Mouse (Mus musculus) ES-Bruce4 (cell line): Measurements from ENCODE around the gene Adgre5. TPM values are rescaled to one million over a fixed set of nuclear protein-coding genes. Genes with fewer than 3 reads are reported as not detected.
A peak's percentile ranks its signal among the peaks of the same experiment; 100 is the strongest.

Experiments
- H3K27ac ChIP-seq: 2 replicates; pipeline ENCODE4 v1.5.1; 2012; ENCODE audit warnings: low read length, inconsistent platforms; ENCODE audit not compliant: insufficient read depth
- H3K27me3 ChIP-seq: 2 replicates; pipeline ENCODE4 v1.6.1; 2012; ENCODE audit warnings: mild to moderate bottlenecking, low read length, inconsistent platforms; ENCODE audit not compliant: control insufficient read depth, poor library complexity, insufficient read depth, severe bottlenecking
- H3K36me3 ChIP-seq: 2 replicates; pipeline ENCODE4 v1.6.1; 2012; ENCODE audit warnings: inconsistent platforms, mild to moderate bottlenecking, low read length, moderate library complexity; ENCODE audit not compliant: control insufficient read depth, poor library complexity, insufficient read depth, severe bottlenecking
- H3K4me1 ChIP-seq: one replicate; pipeline ENCODE4 v1.8.1; 2011; ENCODE audit warnings: low read length; ENCODE audit not compliant: control insufficient read depth, insufficient read depth
- H3K4me3 ChIP-seq: 2 replicates; pipeline ENCODE4 v1.5.1; 2011; ENCODE audit warnings: low read depth, mild to moderate bottlenecking, low read length
- H3K9ac ChIP-seq: 2 replicates; pipeline ENCODE4 v1.6.1; 2012; ENCODE audit warnings: low read depth, mild to moderate bottlenecking, inconsistent platforms; ENCODE audit not compliant: poor library complexity, severe bottlenecking
- H3K9me3 ChIP-seq: replicated peaks from 2 replicates; pipeline ENCODE4 v1.6.1; 2012; ENCODE audit warnings: mild to moderate bottlenecking, low read length, inconsistent platforms; ENCODE audit not compliant: control insufficient read depth, poor library complexity, insufficient read depth, severe bottlenecking
- CTCF ChIP-seq: IDR thresholded peaks from one replicate; pipeline ENCODE4 v1.8.1; 2011; ENCODE audit warnings: low read depth, low read length
- EP300 ChIP-seq: IDR thresholded peaks from 2 replicates; pipeline ENCODE4 v1.6.1; 2011; ENCODE audit warnings: low read depth, low read length; ENCODE audit not compliant: insufficient read depth
- POLR2A ChIP-seq: IDR thresholded peaks from one replicate; pipeline ENCODE4 v1.8.1; 2011; ENCODE audit warnings: low read length; ENCODE audit not compliant: insufficient read depth
- polyA plus RNA-seq: library from polyadenylated mRNA; stranded (reverse); fragments of >200 nt; gene quantifications from 2 replicates; pipeline ENCODE4 v1.2.4, GENCODE M21; 2011; ENCODE audit warnings: low read depth; ENCODE audit not compliant: missing spikeins, insufficient read depth, insufficient read length

Adgre5 gene
- polyA plus RNA-seq, 1 experiment, result 17.5 TPM

DNA sequence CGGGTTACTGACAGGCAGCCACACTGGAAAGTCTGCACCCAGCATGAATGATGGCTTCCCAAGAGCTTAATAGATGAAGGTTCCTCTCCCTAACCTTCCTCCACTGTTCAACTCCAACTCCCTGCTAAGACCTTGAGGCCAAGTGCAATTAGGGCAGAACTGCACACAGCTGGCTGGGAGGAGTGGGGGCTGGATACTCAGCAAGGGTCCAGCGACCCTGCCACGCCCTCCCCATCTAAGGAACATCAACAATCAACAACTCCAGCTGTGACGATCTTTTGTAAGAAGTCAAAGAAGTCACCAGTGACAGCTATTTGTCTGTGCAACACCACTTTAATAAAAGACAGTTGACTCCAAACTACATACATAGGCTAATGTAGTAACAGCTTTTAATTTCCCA is 35.5 kb upstream of the Adgre5 start:
- H3K4me1 ChIP-seq, result peaks cover 2% of the 10 kb centered on the region
- TF ChIP-seq POLR2A (no peak), EP300 (peak; percentile 95)
- H3K9me3 ChIP-seq, result no peaks in the 10 kb centered on the region
- H3K4me3 ChIP-seq, result no peak overlapping the region
- no peaks in the 10 kb centered on the region for H3K36me3 ChIP-seq
- no peak overlapping the region for H3K9ac ChIP-seq
- H3K27ac ChIP-seq, result no peak overlapping the region
- H3K27me3 ChIP-seq, result no peaks in the 10 kb centered on the region

DNA sequence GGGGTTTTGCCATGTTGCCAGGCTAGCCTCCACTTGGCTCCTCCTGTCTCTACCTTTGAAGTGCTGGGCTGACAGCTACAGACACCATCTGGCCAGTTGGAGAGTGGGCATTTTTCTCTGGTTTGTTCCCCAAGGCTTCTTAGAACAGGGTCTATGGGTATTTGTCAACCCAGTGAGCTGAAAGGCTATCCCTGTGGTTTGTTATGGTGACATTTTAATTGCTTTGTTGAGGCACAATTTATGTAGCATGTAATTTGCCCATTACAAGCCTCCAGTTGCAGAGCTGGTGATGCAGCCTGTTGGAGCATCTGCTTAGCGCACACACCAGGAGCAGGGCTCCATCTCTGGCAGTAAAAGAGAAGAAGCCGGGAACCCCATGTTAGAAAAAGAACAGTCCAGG is 33.1 kb upstream of the Adgre5 start:
- H3K4me3 ChIP-seq, result no peak overlapping the region
- TF ChIP-seq CTCF (no peak), EP300 (no peak), POLR2A (no peak)

DNA sequence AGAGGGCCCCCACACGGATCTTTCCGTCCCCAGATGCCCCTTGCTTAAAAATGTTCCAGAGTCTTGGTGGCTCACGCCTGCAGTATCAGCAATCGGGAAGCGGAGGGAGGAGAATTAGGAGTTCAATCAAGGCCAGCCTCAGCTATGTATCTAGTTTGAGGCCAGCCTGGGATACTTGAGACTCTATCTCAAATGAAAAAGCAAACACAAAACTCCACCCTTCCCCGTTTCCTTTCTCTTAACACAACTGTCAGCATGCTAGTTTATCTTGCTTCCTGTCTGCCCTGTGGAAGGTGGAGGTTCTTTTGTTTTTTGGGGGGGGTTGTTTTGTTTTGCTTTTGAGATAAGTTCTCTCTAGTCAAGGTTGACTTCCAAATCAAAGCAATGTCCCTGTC is 32.3 kb upstream of the Adgre5 start:
- Histone ChIP-seq H3K4me3 (peak overlapping the region; percentile 66), H3K27me3 (no peaks in the 10 kb centered on the region), H3K36me3 (no peaks in the 10 kb centered on the region), H3K27ac (no peak overlapping the region), H3K9me3 (no peaks in the 10 kb centered on the region), H3K4me1 (peaks cover 2% of the 10 kb centered on the region), H3K9ac (peak overlapping the region; percentile 61)
- TF ChIP-seq POLR2A, result no peak
- no peak for TF ChIP-seq EP300
- TF ChIP-seq CTCF, result no peak

More for the DNA sequence above, 33.1 kb upstream of the Adgre5 start:
- Histone ChIP-seq H3K27ac (no peak overlapping the region), H3K36me3 (no peaks in the 10 kb centered on the region), H3K9me3 (no peaks in the 10 kb centered on the region), H3K27me3 (no peaks in the 10 kb centered on the region), H3K4me1 (peaks cover 2% of the 10 kb centered on the region), H3K9ac (no peak overlapping the region)

DNA sequence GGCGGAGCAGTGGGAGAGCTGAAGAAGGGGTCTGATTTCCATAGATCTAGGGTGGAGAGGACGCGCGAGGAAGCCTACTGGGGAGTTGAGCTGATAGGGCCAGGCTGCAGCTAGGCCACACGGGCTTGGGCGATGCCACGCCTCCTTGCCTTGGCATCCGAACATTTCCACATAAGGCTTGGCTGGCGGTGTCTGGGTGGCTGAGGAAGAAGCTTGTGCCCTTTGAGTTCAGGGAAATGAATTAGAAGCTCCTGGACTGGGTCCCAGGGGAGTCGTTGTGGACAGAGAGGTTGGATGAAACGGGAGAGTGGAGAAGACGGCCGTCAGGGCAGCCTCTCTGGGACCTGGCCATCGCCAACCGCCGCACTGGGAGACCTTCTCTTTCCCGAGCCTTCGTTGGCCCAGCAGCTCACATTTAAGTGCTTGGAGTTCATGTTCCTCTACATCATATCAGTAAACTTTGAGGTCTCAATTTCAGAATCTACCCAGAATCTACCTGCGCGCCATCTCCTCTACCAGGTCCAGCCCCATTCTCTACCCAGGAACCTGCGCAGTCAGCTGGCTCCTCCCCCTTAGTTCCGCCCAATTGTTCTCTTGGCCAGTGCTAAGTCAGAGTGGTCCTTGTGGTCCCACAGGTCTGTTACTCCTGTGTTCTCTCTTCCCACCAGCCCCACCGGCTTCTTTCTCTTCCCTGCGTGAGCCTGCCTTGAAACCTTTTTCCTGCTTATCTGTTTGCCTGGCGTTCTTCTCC is 31.8 kb upstream of the Adgre5 start:
- Histone ChIP-seq H3K27me3 (no peaks in the 10 kb centered on the region), H3K36me3 (no peaks in the 10 kb centered on the region), H3K9ac (peak overlapping the region; percentile 61), H3K4me1 (peaks cover 2% of the 10 kb centered on the region), H3K27ac (no peak overlapping the region), H3K9me3 (no peaks in the 10 kb centered on the region), H3K4me3 (peak overlapping the region; percentile 66)
- TF ChIP-seq EP300, result no peak
- TF ChIP-seq POLR2A, result peak; percentile 87

DNA sequence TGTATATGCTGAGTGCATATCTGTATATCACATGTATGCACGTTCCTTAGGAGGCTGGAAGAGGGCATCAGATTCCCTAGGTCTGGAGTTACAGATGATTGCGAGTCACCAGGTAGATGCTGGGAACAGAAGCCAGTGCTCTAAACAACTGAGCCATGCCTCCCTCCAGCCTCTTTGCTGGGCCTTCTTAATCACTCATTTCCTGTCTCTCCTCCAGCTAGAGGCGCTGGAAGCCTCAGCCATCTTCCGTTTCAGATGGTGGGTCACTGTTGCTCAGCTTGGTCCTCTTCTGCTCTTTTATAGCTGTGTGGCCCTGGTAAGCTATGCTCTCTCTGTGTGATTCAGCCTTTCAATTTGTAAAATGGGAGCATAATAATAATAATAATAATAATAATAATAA is 30.7 kb upstream of the Adgre5 start:
- Histone ChIP-seq H3K36me3 (no peaks in the 10 kb centered on the region), H3K9me3 (peaks cover 1% of the 10 kb centered on the region; the same call in 1 of the 2 replicates), H3K27me3 (no peaks in the 10 kb centered on the region), H3K4me1 (peaks cover 2% of the 10 kb centered on the region), H3K27ac (no peak overlapping the region), H3K9ac (no peak overlapping the region), H3K4me3 (no peak overlapping the region)
- no peak for TF ChIP-seq POLR2A
- no peak for TF ChIP-seq EP300
- TF ChIP-seq CTCF, result no peak

DNA sequence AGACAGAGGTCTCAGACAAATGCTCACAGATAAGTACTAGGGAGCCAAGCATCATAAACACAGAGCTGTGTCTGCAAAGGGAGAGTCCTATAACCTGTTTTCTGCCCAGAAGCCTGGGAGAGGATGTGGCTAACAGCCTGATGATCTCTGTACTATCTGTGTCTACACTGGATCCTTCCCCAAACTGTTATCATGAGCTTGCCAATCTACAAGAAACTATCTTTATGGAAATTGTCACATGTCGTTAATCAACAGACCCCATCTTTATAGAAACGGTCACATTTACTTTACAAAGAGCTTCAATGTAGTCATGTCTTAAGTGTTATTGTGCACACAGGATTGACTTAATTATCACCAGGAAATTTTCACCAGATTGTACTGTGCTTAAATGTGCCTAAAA is 29.5 kb upstream of the Adgre5 start:
- Histone ChIP-seq H3K27me3 (no peaks in the 10 kb centered on the region), H3K36me3 (no peaks in the 10 kb centered on the region), H3K9ac (no peak overlapping the region), H3K4me3 (no peak overlapping the region), H3K27ac (no peak overlapping the region), H3K9me3 (peaks cover 4% of the 10 kb centered on the region; the same call in 1 of the 2 replicates), H3K4me1 (no peaks in the 10 kb centered on the region)
- no peak for TF ChIP-seq EP300
- no peak for TF ChIP-seq CTCF
- no peak for TF ChIP-seq POLR2A
